Mouse (Mus musculus): ENCODE measurements around the gene Pqlc3. TPM values are rescaled to one million over a fixed set of nuclear protein-coding genes. Genes with fewer than 3 reads are reported as not detected.

Pqlc3 gene
- total RNA-seq, 2 experiments from 2014 or later = 19.7 to 32.3 TPM

DNA sequence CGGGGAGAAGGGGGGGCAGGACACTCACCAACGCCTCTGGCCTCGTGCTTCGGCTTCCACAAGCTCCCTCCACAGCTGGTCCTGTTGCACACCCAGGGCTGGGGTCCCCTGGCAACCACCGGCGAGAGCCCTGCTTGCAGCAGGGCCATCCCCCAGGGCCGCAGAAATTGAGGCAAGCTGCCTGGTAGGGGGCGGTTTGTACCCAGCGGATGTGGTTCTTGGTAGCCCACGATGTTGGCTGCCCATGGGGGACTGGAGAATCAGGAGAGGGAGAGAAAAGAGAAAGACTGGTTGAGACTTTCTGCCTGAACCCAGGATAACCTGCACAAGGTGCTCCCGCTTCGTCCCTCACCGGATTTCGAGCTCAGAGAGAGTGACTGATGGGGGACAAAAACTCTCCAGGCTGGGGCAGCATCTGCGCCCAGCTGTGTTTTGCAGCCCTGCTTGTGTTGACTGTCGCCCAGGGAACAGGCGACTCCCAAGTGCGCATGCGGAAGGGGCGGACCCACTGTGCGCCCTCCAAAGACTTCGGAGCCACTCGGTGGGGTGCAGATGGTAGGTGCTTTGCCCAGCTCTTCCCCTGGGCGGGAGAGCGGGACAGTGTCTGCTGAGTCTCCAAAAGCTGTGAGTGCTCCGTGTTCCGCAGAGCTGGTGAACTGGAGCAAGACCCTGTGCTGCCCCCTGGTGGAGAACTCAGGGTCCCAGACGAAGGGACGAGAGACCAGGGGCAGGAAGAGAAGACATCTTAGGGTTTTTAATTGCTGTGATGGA is 11.1 kb upstream of the Pqlc3 start, which contains the start of gene 2410004P03Rik:
Gene 2410004P03Rik (minus strand): TSS at position 628 of the 771 bp plus-strand sequence.
- peak; percentile 92 for ATAC-seq (replicated peaks; ENCODE audit: poor library complexity, severe bottlenecking)

DNA sequence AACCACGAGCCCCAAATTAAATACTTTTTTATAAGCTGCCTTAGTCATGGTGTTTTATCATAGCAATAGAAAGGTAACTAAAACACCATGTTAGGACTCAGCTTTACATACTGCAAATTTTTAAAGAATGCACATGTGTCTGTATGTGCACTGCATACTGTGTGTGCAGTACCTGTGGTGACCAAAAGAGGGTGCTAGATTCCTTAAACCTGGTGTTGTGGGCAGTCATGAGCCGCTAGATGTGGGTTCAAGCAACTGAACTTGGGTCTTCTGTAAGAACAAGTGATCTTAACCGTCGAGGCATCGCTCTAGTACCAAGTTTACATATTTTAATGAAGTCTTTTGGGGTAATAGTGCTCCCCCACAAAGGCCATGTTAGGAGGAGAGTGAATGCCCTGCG is 9.3 kb upstream of the Pqlc3 start:
- no peak for ATAC-seq (replicated peaks; ENCODE audit: poor library complexity, severe bottlenecking)

DNA sequence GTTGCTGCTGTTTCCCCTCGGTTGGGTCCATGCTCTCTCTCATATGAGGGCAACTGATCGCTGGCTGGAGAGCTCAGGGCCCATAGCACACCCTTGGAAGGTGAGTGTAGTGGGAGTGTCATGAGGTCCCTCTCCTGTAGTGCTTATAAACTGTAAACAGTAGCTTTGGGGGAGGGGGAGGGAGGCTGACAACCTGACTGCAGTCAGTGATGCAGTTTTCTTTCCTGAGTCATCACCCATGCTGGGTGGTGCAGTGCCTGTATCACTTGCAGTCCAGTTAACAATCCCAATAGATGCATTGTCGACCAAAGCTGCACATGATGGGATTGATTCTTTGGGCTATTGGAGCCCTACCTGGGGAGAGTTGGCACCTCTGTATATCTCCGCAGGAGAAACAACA is 1.0 kb upstream of the Pqlc3 start:
- ATAC-seq (replicated peaks; ENCODE audit: poor library complexity, severe bottlenecking) = no peak

- peak; percentile 63 for ATAC-seq (replicated peaks; ENCODE audit: poor library complexity, severe bottlenecking)
Measured at GRCm38 (mm10) chr12:17000628-17001027, 420 bp upstream of the Pqlc3 start.

GRCm38 (mm10) chr12:16999146-16999545 is 1.1 kb downstream of the Pqlc3 start:
- ATAC-seq (replicated peaks; ENCODE audit: poor library complexity, severe bottlenecking) = 0 out of 2 replicates have a peak, but pooled peaks have one; percentile 9

- no peak for ATAC-seq (replicated peaks; ENCODE audit: poor library complexity, severe bottlenecking)
Measured at GRCm38 (mm10) chr12:16996886-16997462, 3.2 kb downstream of the Pqlc3 start.

GRCm38 (mm10) chr12:16996281-16996680 is 3.9 kb downstream of the Pqlc3 start:
- ATAC-seq (replicated peaks; ENCODE audit: poor library complexity, severe bottlenecking) = no peak

DNA sequence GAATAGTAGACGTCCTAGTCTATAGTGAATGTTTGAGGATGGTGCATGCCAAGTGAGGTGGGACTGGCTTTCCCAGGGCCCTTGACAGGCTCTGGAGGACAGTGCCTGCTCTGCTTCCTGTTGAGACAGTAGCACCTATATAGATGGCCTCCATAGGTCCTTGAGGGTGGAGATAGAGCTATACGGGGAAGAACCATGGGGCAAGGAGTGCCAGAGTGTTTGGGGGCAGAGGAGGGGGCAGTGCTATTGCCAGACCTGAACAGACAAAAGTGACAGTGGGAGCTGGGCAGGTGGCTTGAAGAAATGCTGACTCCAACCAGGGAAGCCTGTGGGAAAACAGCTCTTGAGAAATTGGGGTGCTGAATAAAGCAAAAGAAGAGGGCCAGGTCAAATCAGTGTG is 5.9 kb downstream of the Pqlc3 start:
- ATAC-seq (replicated peaks; ENCODE audit: poor library complexity, severe bottlenecking) = no peak

DNA sequence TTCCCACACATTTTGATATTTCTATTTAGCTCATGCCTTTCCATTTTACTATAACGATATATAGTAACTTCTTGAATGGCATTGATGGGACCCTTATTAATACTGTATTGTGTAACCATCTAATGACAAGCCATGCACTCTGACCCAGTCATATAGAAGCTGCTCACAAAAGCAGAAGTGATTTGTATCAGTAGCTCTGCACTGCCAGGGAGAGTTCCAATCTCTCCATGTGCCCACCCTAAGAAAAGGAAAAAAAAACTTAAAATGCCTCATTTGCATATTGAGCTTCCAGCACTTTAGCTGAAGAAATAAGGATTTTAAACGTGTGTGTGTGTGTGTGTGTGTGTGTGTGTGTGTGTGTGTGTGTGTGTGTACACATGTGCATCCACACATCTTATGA is 7.9 kb downstream of the Pqlc3 start:
- peak; percentile 68 for ATAC-seq (replicated peaks; ENCODE audit: poor library complexity, severe bottlenecking)

- ATAC-seq (replicated peaks; ENCODE audit: poor library complexity, severe bottlenecking) = no peak
Measured at GRCm38 (mm10) chr12:16991376-16991775, 8.8 kb downstream of the Pqlc3 start.

GRCm38 (mm10) chr12:16985778-16986177 is 14.4 kb downstream of the Pqlc3 start:
- no peak for ATAC-seq (replicated peaks; ENCODE audit: poor library complexity, severe bottlenecking)

- ATAC-seq (replicated peaks; ENCODE audit: poor library complexity, severe bottlenecking) = no peak
Measured at GRCm38 (mm10) chr12:16977120-16977519, 23.1 kb downstream of the Pqlc3 start.

- no peak for ATAC-seq (replicated peaks; ENCODE audit: poor library complexity, severe bottlenecking)
Measured at GRCm38 (mm10) chr12:16966811-16967210, 33.4 kb downstream of the Pqlc3 start.

GRCm38 (mm10) chr12:16963354-16963753 is 36.9 kb downstream of the Pqlc3 start:
- ATAC-seq (replicated peaks; ENCODE audit: poor library complexity, severe bottlenecking) = no peak

DNA sequence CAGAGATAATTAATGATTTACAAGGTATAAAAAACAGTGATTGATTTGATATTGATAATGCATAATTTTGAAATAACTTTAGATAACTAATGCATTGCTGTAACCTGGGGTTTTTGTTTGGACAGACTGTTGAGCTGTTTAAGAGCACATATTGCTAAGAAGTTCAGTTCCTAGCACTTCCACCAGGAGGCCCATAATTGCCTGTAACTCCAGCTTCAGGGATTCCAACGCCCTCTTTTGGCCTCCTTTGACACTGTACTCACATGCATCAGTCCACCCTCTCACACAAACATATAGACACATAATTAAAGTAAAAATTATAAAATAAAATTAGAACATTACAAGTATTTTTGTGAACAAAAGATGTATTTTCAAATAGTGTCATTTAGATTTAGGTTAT is 41.4 kb downstream of the Pqlc3 start:
- ATAC-seq (replicated peaks; ENCODE audit: poor library complexity, severe bottlenecking) = peak; percentile 37

- no peak for ATAC-seq (replicated peaks; ENCODE audit: poor library complexity, severe bottlenecking)
Measured at GRCm38 (mm10) chr12:16948239-16948638, 52.0 kb downstream of the Pqlc3 start.

DNA sequence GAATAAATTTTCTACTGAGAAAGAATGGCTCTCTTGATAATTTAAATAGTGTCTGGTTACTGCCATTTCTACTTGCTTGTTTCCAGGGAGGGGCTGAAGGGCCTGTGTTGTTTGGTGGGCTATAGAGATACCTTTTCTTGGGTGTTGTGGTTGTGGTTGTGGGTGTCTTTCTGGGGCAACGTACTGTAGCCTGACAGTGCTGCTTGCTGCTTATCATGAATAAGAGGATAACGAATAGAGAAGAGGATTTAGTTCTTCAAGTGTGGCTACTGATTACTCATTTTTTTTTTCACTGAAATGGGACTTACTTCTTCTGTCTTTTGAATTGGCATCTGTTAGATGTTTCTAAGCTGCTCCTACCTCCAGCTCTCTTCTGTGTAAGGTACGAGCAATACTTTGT is 58.2 kb downstream of the Pqlc3 start:
- ATAC-seq (replicated peaks; ENCODE audit: poor library complexity, severe bottlenecking) = no peak

Other genes with a start within 250 kb of the Pqlc3 start
- 0.49 TPM in 1 of 2 replicates, not detected in the other for gene Greb1, start 199.5 kb downstream of the Pqlc3 start, total RNA-seq (2014; fragmentation: Nextera tagmentation)
- 0.13 and 0.26 TPM in 2 replicates for gene Greb1, start 199.5 kb downstream of the Pqlc3 start, total RNA-seq (2017)
- 41.0 and 41.9 TPM in 2 replicates for gene E2f6, start 189.4 kb downstream of the Pqlc3 start, total RNA-seq (2014; fragmentation: Nextera tagmentation)
- gene E2f6, start 189.4 kb downstream of the Pqlc3 start, total RNA-seq (2017) = 38.8 and 43.9 TPM in 2 replicates
- 43.1 and 49.4 TPM in 2 replicates for gene Rock2, start 105.5 kb downstream of the Pqlc3 start, total RNA-seq (2014; fragmentation: Nextera tagmentation)
- 65.1 and 65.9 TPM in 2 replicates for gene Rock2, start 105.5 kb downstream of the Pqlc3 start, total RNA-seq (2017)
- gene 2410004P03Rik, start 11.3 kb upstream of the Pqlc3 start, total RNA-seq (2014; fragmentation: Nextera tagmentation) = not detected in 2 replicates
- gene 2410004P03Rik, start 11.3 kb upstream of the Pqlc3 start, total RNA-seq (2017) = 0.21 and 0.26 TPM in 2 replicates
- not detected in 2 replicates for gene Kcnf1, start 176.5 kb upstream of the Pqlc3 start, total RNA-seq (2014; fragmentation: Nextera tagmentation)
- gene Kcnf1, start 176.5 kb upstream of the Pqlc3 start, total RNA-seq (2017) = not detected in 2 replicates